Mouse (Mus musculus) midbrain, embryonic 12.5 days (tissue): Measurements from ENCODE around the gene Rnft2. TPM values are rescaled to one million over a fixed set of nuclear protein-coding genes. Genes with fewer than 3 reads are reported as not detected.

ENCODE experiments used
- ATAC-seq: fragments of 200-750 bp; cut with Nextera tagmentation; 2 replicates; pipeline ENCODE4 v1.8.0; 2017; ENCODE audit warnings: low read depth, moderate TSS enrichment, moderate library complexity; ENCODE audit not compliant: low FRiP score
- H3K27ac ChIP-seq: fragments of 300-500 bp; sonication (generic); replicated peaks from 2 replicates; pipeline ENCODE4 v1.5.1; 2016; ENCODE audit warnings: mild to moderate bottlenecking
- H3K27me3 ChIP-seq: fragments of 300-500 bp; sonication (generic); 2 replicates; pipeline ENCODE4 v1.6.1; 2016; ENCODE audit warnings: mild to moderate bottlenecking
- H3K36me3 ChIP-seq: fragments of 300-500 bp; sonication (generic); 2 replicates; pipeline ENCODE4 v1.6.1; 2016
- H3K4me1 ChIP-seq: fragments of 300-500 bp; sonication (generic); 2 replicates; pipeline ENCODE4 v1.6.1; 2016
- H3K4me2 ChIP-seq: fragments of 300-500 bp; sonication (generic); replicated peaks from 2 replicates; pipeline ENCODE4 v1.6.1; 2016; ENCODE audit warnings: mild to moderate bottlenecking, moderate library complexity
- H3K4me3 ChIP-seq: fragments of 300-500 bp; sonication (generic); 2 replicates; pipeline ENCODE4 v1.5.1; 2016; ENCODE audit warnings: mild to moderate bottlenecking
- H3K9ac ChIP-seq: fragments of 300-500 bp; sonication (generic); replicated peaks from 2 replicates; pipeline ENCODE4 v1.6.1; 2016; ENCODE audit warnings: mild to moderate bottlenecking, moderate library complexity
- H3K9me3 ChIP-seq: fragments of 300-500 bp; sonication (generic); 2 replicates; pipeline ENCODE4 v1.6.1; 2016; ENCODE audit warnings: mild to moderate bottlenecking
- WGBS: fragments of 180-500 bp; shearing (Covaris S2); methylation state at CpG from one replicate; pipeline ENCODE4 v1.1.7; 2016; 5-methylcytosine and 5-hydroxymethylcytosine counted together
- polyA plus RNA-seq: library from polyadenylated mRNA; unstranded; fragments of >200 nt; fragmentation: Nextera tagmentation; extraction: Ambion mirVana; gene quantifications from 2 replicates; pipeline ENCODE4 v1.2.1, GENCODE M21; 2016

Rnft2 gene
- 8.7 and 10.3 TPM in 2 replicates for polyA plus RNA-seq

DNA sequence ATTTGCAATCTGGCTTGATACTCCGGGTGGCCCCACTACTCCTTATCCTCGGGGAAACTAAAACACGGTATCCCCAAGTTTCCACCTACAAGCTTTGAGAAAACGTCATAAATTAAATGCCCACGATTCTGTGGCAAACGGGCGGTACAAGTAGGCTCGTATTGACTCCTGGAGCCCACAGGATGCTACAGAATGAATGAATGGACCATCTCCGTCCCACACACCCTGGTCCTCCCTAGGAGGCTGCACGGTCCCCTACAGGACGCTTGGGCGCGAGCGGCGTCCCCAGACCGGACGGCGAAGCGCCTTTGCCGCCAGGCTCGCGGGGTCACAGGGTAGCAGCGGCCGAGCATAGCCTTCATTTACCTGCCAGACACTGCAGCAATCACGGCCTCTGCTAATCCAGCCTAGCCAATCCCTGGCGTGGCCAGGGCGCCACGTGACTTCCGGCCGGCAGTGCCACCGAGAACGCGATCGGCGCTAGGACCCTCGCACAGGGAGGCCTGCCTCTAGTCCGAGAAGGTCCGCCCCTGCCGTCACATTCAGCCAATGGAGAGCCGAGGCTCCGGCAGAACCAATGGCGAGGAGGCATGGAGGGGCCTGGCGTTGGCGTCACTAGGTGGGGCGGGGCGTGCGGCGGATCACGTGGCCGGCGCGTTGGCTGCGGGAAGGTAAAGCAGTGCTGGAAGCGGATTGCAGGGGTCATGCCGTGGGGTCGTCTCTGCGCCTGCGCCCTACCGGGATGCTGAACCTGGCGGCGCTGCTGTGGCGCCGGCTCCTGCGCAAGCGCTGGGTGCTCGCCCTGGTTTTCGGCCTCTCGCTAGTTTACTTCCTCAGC is at the start of gene Rnft2, which contains the start of gene 2410131K14Rik:
Rnft2 (minus strand) TSS at position 511 of the 838 bp plus-strand sequence.
2410131K14Rik (plus strand) TSS at position 622 of the 838 bp plus-strand sequence.
- WGBS: under 1% methylated on average over 68 of the region's 68 CpGs
- peak within 1 kb of the TSS; percentile 63 for H3K4me3 ChIP-seq
- H3K9me3 ChIP-seq: no peaks in the 10 kb centered on the region
- no peaks in the 10 kb centered on the region for H3K27me3 ChIP-seq
- peak within 1 kb of the TSS; percentile 78 for H3K9ac ChIP-seq
- peaks cover 23% of the 10 kb centered on the region for H3K4me1 ChIP-seq
- peak within 1 kb of the TSS; percentile 78 for H3K4me2 ChIP-seq
- peaks cover 39% of the 10 kb centered on the region for H3K36me3 ChIP-seq
- ATAC-seq: peak; percentile 99
- H3K27ac ChIP-seq: peak within 1 kb of the TSS; percentile 79

DNA sequence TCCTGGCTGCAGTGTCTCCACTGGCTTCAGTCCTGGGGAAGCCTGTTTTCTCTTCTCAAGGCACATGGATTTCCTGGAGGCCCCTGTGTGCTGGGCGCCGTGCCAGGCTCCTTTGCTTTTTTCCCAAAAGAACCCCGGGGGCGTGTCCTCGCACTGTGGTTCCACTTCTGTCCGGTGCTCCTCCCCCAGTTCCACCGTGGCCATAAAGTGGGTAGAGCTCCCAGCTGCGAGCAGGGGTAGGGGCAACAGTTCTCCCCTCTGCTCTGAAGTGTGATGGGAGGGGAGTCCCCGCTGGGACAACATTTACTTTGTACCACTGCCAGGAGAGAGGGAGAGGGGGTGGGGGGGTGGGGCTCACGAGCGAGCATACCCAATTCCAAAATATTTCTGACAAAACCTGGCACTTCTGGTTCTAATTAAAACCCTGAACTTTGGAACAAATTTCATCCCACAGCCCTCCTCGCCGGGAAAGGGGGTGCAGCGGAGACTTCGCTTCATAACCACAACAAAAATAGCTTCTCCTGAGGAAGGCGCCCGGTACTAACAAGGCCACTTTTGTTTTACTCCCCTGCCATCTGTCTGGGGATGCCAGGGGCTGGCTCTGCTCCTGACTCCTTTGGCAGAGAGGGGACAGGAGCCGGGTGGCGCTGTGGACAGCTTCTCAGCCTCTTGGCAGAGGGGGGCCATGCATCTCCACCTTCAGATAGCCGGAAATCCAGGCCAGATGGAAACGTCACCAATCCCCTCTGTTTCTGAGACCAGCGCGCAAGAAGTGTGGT is 49.4 kb upstream of the Rnft2 start:
- WGBS: 48% methylated on average over 23 of the region's 23 CpGs
- Histone ChIP-seq H3K4me3 (no peak overlapping the region), H3K9ac (no peak overlapping the region), H3K9me3 (no peaks in the 10 kb centered on the region), H3K4me1 (peaks cover 15% of the 10 kb centered on the region), H3K27me3 (no peaks in the 10 kb centered on the region), H3K36me3 (no peaks in the 10 kb centered on the region), H3K4me2 (no peak overlapping the region; the same call in 1 of the 2 replicates), H3K27ac (peak overlapping the region; percentile 56)
- ATAC-seq: peak; percentile 76

DNA sequence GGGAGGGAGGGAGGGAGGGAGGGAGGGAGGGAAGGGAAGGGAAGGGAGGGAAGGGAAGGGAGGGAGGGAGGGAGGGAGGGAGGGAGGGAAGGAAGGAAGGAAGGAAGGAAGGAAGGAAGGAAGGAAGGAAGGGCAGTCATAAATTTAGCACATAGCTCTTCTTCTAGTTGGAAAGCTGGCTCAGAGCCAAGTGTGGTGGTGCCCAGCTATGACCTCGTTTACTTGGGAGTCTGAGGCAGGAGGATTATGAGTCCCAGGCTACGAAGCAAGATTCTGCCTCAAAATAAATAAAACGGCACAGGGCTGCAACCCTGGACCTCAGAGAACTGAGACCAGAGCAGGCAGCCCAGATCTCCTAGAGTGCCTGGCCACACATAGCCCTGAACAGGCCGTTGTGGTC is 47.6 kb upstream of the Rnft2 start:
- no peak overlapping the region for H3K27ac ChIP-seq
- no peak for ATAC-seq
- H3K4me2 ChIP-seq: no peak overlapping the region
- no peak overlapping the region for H3K4me3 ChIP-seq
- no peaks in the 10 kb centered on the region for H3K36me3 ChIP-seq
- no peak overlapping the region for H3K9ac ChIP-seq
- H3K4me1 ChIP-seq: peaks cover 14% of the 10 kb centered on the region
- no peaks in the 10 kb centered on the region for H3K27me3 ChIP-seq
- no peaks in the 10 kb centered on the region for H3K9me3 ChIP-seq
- 61% methylated on average over 4 of the region's 4 CpGs for WGBS

DNA sequence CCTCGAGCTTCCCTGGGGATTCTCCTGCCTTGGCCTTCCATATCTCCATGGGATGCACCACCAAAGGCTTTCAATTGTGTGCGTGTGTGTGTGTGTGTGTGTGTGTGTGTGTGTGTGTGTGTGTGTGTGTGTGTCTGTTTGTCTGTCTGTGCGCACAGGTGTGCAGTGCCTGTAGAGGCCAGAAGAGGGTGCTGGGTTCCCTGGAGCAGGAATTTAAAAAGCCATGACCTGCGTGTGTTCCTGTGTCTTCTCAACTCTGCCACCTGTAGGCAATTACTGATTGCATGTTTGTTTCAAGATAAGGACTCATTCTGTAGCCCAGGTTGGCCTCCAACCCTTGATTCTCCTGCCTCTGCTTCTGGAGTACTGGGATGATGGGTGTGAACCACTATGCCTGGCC is 46.5 kb upstream of the Rnft2 start:
- no peaks in the 10 kb centered on the region for H3K27me3 ChIP-seq
- H3K4me3 ChIP-seq: no peak overlapping the region
- no peak overlapping the region for H3K9ac ChIP-seq
- H3K9me3 ChIP-seq: no peaks in the 10 kb centered on the region
- no peak overlapping the region for H3K4me2 ChIP-seq
- no peaks in the 10 kb centered on the region for H3K36me3 ChIP-seq
- ATAC-seq: no peak
- H3K4me1 ChIP-seq: peaks cover 12% of the 10 kb centered on the region
- no peak overlapping the region for H3K27ac ChIP-seq
- WGBS: 87% methylated on average over 3 of the region's 4 CpGs

DNA sequence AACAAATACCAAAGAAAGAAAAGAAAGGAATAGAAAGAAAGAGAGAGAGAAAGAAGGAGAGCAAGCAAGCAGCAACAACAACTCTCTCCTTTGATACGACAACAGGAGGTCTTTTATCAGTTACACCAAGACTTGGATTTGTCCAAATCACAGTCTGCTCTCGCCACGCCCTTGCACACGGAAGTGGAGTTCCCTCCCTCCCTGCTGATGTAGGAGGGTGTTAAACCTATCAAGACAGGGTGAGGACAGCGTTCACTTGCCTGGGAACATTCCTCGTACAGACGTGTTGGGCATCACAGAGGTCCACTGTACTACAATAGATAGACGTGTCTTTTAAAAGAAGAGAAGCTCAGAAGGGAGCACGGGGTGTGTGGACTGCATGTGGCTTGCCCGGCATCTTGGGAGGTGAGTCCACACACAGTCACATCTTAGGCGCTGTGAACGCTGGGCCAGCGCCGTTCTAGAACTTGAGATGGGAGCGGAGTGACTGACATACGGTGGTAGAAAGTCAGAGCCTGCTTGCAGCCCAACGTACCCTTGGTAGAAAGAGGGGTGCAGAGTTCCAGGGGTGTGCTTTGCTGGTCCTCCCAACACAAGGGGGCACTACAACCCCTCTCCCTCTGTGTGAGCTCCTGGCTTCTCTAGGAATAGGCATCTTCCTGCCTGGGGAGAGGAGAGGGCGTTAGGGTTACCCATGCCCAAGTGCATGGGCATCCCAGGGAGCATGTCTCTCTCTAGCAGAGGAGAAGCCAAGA is 33.0 kb upstream of the Rnft2 start:
- no peak overlapping the region for H3K4me3 ChIP-seq
- ATAC-seq: no peak
- WGBS: 89% methylated on average over 18 of the region's 18 CpGs
- H3K9me3 ChIP-seq: no peaks in the 10 kb centered on the region; the same call in 1 of the 2 replicates
- no peak overlapping the region for H3K27ac ChIP-seq
- H3K4me2 ChIP-seq: no peak overlapping the region
- peaks cover 8% of the 10 kb centered on the region; the same call in 1 of the 2 replicates for H3K27me3 ChIP-seq
- H3K4me1 ChIP-seq: peaks cover 40% of the 10 kb centered on the region
- no peaks in the 10 kb centered on the region for H3K36me3 ChIP-seq
- H3K9ac ChIP-seq: no peak overlapping the region

DNA sequence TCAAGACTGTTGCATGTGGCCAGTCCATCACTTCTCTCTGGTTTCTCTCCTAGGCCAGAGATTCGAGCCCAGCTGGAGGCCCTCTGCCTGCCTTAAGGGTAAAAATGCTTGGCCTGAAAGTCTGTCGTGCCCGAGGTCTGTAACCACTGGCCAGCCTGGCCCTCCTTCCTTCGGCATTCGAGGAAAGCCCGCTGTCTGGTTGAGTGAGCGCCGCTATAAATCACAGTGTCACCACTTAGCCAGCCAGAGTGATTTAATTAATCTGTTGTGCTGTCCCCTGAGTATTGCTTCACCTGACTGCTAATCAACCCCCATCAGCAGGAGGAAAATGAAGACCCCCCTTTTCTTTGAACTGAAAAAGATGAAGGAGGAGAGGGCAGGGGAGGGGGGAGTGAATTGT is 31.8 kb upstream of the Rnft2 start:
- Histone ChIP-seq H3K27me3 (peaks cover 20% of the 10 kb centered on the region), H3K9ac (no peak overlapping the region), H3K4me1 (peaks cover 44% of the 10 kb centered on the region), H3K9me3 (no peaks in the 10 kb centered on the region; the same call in 1 of the 2 replicates), H3K4me2 (no peak overlapping the region), H3K27ac (no peak overlapping the region), H3K36me3 (no peaks in the 10 kb centered on the region), H3K4me3 (no peak overlapping the region)
- WGBS: 26% methylated on average over 8 of the region's 8 CpGs
- ATAC-seq: no peak; the same call in 1 of the 2 replicates

DNA sequence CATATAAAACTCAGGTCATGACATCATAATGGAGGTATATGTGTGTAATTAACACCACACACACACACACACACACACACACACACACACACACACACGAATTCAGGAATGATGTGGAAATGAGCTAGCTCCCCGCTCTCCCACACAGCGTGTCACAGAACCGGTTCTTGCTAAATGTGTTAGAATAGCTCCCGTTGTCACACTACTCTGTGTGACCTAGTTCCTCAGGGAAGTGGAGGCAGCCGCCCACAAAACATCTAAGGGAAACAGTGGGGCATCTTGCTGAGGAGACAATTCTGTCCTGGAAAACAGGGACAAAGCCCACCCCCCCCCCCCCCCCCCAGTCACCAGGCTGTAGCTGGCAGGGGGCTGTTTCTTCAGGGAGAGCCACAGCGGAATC is 31.4 kb upstream of the Rnft2 start:
- Histone ChIP-seq H3K36me3 (no peaks in the 10 kb centered on the region), H3K27me3 (peaks cover 23% of the 10 kb centered on the region), H3K4me2 (no peak overlapping the region), H3K27ac (no peak overlapping the region), H3K4me3 (no peak overlapping the region), H3K9ac (no peak overlapping the region), H3K9me3 (no peaks in the 10 kb centered on the region), H3K4me1 (peaks cover 49% of the 10 kb centered on the region)
- 53% methylated on average over 7 of the region's 7 CpGs for WGBS
- no peak for ATAC-seq

DNA sequence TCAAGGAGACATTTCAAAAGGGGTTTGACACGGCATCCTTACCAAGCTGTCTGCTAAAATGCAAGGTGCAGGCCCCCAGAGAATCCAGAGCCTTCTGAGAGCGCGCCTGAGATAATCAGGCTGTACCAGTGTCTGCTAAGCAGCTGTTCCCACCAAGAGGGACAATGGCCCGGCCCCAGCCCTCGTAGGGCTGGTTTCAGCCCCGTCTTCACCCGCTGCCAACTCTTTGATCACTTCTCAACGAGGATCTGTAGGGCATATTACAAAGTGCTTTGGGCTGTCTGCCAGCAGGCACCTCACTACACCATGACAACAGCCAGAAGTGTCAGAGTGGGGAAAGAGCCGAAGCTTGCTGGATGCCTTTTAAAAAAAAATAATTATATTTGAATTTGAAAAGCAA is 29.6 kb upstream of the Rnft2 start:
- 9% methylated on average over 9 of the region's 9 CpGs for WGBS
- H3K36me3 ChIP-seq: no peaks in the 10 kb centered on the region
- H3K4me2 ChIP-seq: peak overlapping the region; percentile 32
- H3K4me1 ChIP-seq: peaks cover 51% of the 10 kb centered on the region
- 0 out of 2 replicates have a peak overlapping the region, but pooled peaks have one; percentile 44 for H3K9ac ChIP-seq
- H3K4me3 ChIP-seq: no peak overlapping the region
- H3K9me3 ChIP-seq: no peaks in the 10 kb centered on the region
- H3K27ac ChIP-seq: peak overlapping the region; percentile 79
- H3K27me3 ChIP-seq: peaks cover 37% of the 10 kb centered on the region
- peak; percentile 82 for ATAC-seq

DNA sequence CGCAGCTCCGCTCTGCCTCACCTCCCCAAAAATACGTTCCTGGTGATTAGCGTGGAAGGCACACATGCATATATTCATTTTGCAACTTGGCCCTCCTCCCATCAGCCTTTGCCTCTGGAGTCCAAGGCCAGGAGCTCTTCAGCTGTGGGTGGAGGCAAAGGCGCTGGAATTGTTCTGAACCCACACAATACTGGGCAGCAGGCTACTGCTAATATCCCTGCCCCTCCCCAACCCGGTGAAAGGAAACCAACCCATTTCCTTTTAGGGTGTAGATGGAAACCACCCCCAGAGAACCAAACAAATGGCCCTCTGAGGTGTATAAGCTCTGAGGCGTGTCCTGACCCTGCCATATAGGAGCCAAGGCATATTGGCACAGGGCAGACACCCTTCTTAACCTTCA is 28.5 kb upstream of the Rnft2 start:
- no peak for ATAC-seq
- Histone ChIP-seq H3K27ac (no peak overlapping the region), H3K4me1 (peaks cover 56% of the 10 kb centered on the region), H3K36me3 (no peaks in the 10 kb centered on the region), H3K9ac (no peak overlapping the region), H3K27me3 (peaks cover 43% of the 10 kb centered on the region), H3K4me3 (no peak overlapping the region), H3K9me3 (no peaks in the 10 kb centered on the region), H3K4me2 (no peak overlapping the region)
- 74% methylated on average over 7 of the region's 7 CpGs for WGBS

DNA sequence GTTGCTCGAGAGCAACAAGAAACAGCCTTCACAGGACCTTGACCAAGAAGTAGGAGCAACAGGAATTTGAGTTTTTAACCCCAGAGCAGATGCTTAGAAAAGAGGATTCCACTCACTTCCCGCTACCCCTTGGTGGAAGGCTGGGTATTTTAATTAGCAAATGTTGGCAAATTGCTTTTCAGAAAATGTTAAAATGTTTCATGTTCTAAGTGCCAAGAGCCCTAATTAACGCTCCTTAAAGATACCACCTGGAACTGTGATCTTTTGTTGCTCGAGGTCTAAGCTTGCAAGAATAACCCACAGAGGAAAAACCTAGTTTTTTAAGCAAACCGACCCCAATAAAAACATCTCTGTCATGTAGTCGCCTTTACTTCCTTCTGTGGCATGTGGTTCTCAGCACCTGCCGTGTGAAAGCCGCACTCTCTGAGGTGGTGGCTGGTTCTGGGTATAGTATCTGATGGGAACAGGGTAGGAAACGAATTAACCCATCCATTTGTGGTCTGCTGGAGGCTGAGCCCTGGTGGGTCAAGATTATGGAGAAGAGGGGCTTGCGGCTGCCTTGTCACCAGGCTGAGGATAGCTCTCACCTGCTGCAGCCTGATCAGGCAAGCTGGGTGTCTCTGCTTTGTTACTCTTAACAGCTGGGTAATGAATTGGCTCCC is 26.7 kb upstream of the Rnft2 start:
- no peak overlapping the region for H3K9ac ChIP-seq
- H3K4me2 ChIP-seq: no peak overlapping the region
- peaks cover 50% of the 10 kb centered on the region for H3K4me1 ChIP-seq
- H3K4me3 ChIP-seq: no peak overlapping the region
- H3K36me3 ChIP-seq: no peaks in the 10 kb centered on the region
- H3K9me3 ChIP-seq: no peaks in the 10 kb centered on the region
- 80% methylated on average over 10 of the region's 10 CpGs for WGBS
- no peak for ATAC-seq
- peaks cover 58% of the 10 kb centered on the region for H3K27me3 ChIP-seq
- H3K27ac ChIP-seq: no peak overlapping the region

DNA sequence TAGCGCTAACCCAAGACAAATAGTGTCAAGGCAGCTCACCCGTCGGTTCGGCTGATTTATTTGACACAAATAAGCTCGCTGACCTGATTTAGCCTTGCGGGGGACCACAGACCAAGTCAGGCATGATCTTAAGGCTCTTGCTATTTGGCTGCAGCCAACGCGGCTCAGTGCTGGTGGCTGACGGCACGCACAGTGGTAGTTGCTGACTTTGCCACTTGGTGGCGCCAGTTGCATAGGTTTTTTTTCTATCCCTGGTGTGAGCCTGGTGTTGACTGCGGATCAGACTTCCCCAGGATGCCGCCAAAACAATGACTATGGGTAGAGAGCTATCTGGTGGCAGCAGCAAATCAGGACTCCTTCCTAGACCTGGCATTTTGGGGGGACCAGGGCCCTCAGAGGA is 24.1 kb upstream of the Rnft2 start:
- H3K4me1 ChIP-seq: peaks cover 26% of the 10 kb centered on the region
- no peak overlapping the region for H3K9ac ChIP-seq
- H3K4me3 ChIP-seq: no peak overlapping the region

More for the DNA sequence above, 24.1 kb upstream of the Rnft2 start:
- Histone ChIP-seq H3K27ac (no peak overlapping the region), H3K36me3 (0 out of 2 replicates have a peak, but pooled peaks cover 2% of the 10 kb centered on the region), H3K27me3 (peaks cover 58% of the 10 kb centered on the region), H3K9me3 (no peaks in the 10 kb centered on the region), H3K4me2 (peak overlapping the region; percentile 45)
- 1% methylated on average over 13 of the region's 13 CpGs for WGBS
- peak; percentile 76 for ATAC-seq
